Mouse (Mus musculus) layer of hippocampus, postnatal 10 days (tissue): ENCODE measurements at regions not wholly inside any gene's neighbourhood (a gene's known extent, or its start where the extent isn't known, plus 50 kb on each side); places are given as distances from the start of the nearest gene placed in this dataset.

Experiments used
- DNase-seq, 2 experiments: peaks; one replicate each; pipeline ENCODE4 v3.0.0; 2021; ENCODE audit warnings: low spot score in 2 of 2

- no peak for DNase-seq
Measured at GRCm38 (mm10) chr11:111442257-111442656, 376.3 kb downstream of the Kcnj2 start.

- no peak for DNase-seq
Measured at GRCm38 (mm10) chr11:111443381-111443780, 377.4 kb downstream of the Kcnj2 start.

GRCm38 (mm10) chr11:111444791-111445190 is 378.8 kb downstream of the Kcnj2 start:
- no peak for DNase-seq

GRCm38 (mm10) chr11:111445764-111446163 is 379.8 kb downstream of the Kcnj2 start:
- no peak for DNase-seq

- DNase-seq: no peak
Measured at GRCm38 (mm10) chr11:111450811-111451494, 385.0 kb downstream of the Kcnj2 start.

- no peak for DNase-seq
Measured at GRCm38 (mm10) chr11:111460046-111460445, 394.1 kb downstream of the Kcnj2 start.

GRCm38 (mm10) chr11:111484981-111485380 is 419.0 kb downstream of the Kcnj2 start:
- DNase-seq: no peak

GRCm38 (mm10) chr11:111512471-111512870 is 446.5 kb downstream of the Kcnj2 start:
- DNase-seq: no peak

GRCm38 (mm10) chr11:111522716-111523115 is 456.8 kb downstream of the Kcnj2 start:
- DNase-seq: peak; percentile 49 to 63

GRCm38 (mm10) chr11:111523465-111523864 is 457.5 kb downstream of the Kcnj2 start:
- DNase-seq: peak; percentile 85 to 86

- DNase-seq: no peak
Measured at GRCm38 (mm10) chr11:111526010-111526742, 460.2 kb downstream of the Kcnj2 start.

- no peak for DNase-seq
Measured at GRCm38 (mm10) chr11:111529591-111529990, 463.6 kb downstream of the Kcnj2 start.

- DNase-seq: no peak
Measured at GRCm38 (mm10) chr11:111530912-111531311, 464.9 kb downstream of the Kcnj2 start.

GRCm38 (mm10) chr11:111532457-111532856 is 466.5 kb downstream of the Kcnj2 start:
- DNase-seq: peak in 1 of 2 experiments; percentile 35

- DNase-seq: peak; percentile 69 to 72
Measured at GRCm38 (mm10) chr11:111536040-111536836, 470.3 kb downstream of the Kcnj2 start.

GRCm38 (mm10) chr11:111537654-111538053 is 471.7 kb downstream of the Kcnj2 start:
- DNase-seq: peak; percentile 75 to 77

GRCm38 (mm10) chr11:111539960-111540359 is 474.0 kb downstream of the Kcnj2 start:
- no peak for DNase-seq

- no peak for DNase-seq
Measured at GRCm38 (mm10) chr11:111545291-111545690, 479.3 kb downstream of the Kcnj2 start.

GRCm38 (mm10) chr11:111555131-111555530 is 489.2 kb downstream of the Kcnj2 start:
- DNase-seq: no peak

GRCm38 (mm10) chr11:111555615-111556014 is 489.7 kb downstream of the Kcnj2 start:
- no peak for DNase-seq

- no peak for DNase-seq
Measured at GRCm38 (mm10) chr11:111558302-111559140, 492.6 kb downstream of the Kcnj2 start.
